Mouse (Mus musculus): ENCODE measurements at regions not wholly inside any gene's neighbourhood (a gene's known extent, or its start where the extent isn't known, plus 50 kb on each side); places are given as distances from the start of the nearest gene placed in this dataset.
A peak's percentile ranks its signal among the peaks of the same experiment; 100 is the strongest.

DNA sequence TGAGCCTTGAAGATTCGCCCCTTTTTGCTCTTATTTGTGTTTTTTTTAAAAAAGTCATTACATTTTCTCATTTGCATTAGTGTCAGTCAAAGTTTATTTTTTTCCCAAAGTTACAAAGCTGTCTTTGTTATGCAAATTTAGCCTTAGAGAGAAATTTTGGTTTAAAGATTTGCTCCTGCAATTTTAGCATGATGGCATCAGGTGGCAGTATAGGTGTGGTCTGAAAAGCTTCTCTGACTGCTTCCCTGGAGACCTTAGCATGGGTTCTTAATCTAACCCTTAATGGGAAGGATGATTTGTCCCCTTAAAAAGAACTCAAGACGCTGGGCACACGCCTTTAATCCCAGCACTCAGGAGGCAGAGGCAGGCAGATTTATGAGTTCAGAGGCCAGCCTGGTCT, 451.2 kb downstream of the Slc4a3 start:
- DNase-seq (ENCODE audit: low spot score) = no peak

DNA sequence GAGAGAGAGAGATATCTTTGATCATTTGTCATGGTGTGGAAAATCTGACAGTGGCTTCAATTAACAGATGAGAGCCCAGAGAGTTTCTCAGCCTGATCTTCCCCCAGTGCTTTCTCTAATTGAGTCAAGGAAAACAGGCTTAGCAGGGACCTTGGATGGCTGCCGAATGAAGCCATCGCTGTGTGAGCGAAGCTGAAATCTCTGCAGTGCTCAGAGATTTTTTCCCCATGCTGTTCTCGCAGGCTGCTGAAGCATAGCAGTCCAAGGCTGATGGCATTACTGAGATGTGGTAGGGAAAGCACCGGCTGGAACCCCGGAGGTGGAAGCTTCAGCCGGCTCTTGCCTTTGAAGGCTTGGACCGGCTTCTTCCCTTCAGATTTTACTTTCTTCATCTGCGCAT, 455.1 kb downstream of the Slc4a3 start:
- DNase-seq (ENCODE audit: low spot score) = no peak

GRCm38 (mm10) chr1:76009601-76010000, 463.5 kb downstream of the Slc4a3 start:
- peak; percentile 29 for DNase-seq (ENCODE audit: low spot score)

DNA sequence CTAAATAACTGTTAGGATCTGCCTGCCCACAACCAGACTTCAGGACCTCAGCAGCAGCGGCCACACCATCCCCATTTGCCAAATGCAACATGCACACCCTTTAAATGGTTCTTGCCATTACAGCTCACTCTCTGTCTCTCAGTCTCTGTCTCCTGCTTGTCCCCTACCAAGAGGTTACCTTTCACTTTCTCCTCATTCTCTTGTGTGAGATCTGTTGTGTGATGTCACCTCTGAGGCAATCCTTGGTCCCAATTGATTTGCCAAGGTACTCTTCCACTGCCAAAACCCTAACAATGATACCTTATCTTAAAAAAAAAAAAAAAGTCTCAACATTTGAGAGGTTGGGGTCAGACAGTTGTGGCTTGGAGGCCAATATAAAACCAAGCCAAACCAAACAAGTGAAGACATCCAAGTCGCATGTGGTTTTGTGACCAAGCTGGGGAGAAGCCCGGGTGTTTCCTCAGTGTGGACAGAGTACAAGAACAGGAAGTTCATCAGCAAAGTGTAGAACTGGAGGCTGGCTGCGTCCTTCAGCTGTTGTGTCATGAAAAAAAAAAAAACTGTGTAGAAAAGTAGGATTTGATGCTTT, 464.2 kb downstream of the Slc4a3 start:
- no peak for DNase-seq (ENCODE audit: low spot score)

DNA sequence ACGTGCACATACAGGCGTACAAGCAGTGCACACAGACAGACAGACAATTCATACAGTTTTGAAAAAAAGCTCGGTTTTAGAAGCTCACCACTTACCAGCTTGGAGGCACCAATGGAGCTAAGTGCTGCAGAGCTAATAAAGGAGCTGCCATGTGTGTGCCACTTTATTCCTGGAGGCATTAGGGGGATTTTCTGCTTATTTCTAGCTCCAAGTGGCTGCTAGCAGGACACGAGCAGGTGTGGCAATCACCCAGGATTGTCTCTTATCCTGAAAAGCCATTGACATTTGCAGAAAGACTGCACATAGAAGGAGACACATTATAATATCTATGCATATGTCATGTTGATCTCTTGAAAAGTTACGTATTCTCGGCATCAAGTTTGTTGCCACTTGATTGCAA, 472.5 kb downstream of the Slc4a3 start:
- no peak for DNase-seq (ENCODE audit: low spot score)

DNA sequence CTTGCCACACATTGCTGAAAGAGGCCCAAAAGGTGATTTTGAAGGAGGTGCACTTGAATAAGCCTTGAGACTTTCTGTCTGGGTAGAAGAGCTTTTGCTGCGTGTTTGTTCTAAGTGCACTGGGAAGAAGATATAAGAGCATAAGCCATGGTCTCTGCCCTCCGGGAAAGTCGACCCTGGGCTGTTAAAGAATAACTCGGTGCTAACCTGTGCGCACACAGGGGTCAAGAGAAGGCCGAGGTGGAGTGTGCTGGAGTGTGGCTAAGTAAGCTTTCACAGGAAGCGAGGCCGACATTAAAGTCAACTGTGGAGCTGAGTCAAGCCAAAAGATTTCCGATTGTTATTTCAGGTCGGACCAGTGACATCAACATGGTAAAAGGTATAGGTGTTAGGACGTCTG, 473.0 kb downstream of the Slc4a3 start:
- peak; percentile 67 for DNase-seq (ENCODE audit: low spot score)

DNA sequence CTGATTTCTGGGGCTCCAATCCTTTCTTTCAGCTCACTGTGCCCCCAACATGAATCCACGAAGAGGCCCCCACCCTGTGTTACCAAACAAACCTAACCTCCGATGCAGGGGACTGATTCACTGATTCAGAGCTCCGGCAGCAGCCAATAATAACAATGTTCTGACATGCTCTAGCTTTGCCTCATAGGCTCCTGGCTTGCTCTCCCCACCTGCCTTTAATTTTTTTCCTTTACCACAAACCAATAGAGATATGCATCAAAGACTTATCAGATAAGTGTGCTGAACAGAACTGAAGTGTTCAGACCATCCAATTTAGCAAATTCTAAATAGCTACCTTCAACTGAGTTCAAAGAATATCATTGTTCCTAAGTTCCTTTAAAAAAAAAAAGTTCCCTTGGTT, 478.6 kb downstream of the Slc4a3 start:
- DNase-seq (ENCODE audit: low spot score) = no peak

- no peak for DNase-seq (ENCODE audit: low spot score)
Observed at GRCm38 (mm10) chr1:76025389-76025788, 479.3 kb downstream of the Slc4a3 start.

GRCm38 (mm10) chr1:76029059-76029458, 483.0 kb downstream of the Slc4a3 start:
- no peak for DNase-seq (ENCODE audit: low spot score)

DNA sequence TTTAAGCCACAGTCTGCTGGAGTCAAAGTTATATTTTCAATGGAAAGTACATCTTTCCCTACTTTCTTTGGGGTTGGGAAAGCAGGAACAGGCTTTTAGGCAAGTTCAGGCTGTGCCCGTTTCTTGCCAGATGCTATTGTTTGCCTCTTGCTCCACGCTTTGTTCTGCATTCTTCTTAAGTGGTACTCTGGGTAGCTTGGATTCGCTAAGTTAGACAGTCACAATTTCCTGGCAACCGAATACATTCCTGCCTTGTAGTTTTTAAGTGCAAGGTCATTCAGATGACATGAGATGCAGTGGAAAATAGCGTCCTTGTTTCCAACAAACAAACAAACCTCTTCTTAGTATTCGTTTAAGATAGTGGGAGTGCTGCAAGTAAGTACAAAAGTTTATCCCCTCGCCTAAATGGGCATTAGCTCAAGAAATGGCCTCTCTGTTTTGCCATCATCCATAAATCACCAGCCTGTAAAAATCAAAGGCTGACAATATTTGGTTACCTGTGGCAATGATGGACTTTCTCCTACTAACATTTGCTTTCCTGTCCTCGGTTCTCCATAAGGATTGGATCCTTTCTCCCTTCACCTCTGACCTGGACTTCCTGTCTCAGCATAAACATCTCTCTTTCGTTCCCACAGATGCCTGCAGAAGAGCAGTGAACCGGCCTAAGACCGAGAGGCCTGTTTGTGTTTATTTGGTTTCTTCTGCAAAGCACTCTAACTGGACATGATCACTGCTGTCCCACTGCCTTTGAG, 485.3 kb downstream of the Slc4a3 start:
- DNase-seq (ENCODE audit: low spot score) = no peak

DNA sequence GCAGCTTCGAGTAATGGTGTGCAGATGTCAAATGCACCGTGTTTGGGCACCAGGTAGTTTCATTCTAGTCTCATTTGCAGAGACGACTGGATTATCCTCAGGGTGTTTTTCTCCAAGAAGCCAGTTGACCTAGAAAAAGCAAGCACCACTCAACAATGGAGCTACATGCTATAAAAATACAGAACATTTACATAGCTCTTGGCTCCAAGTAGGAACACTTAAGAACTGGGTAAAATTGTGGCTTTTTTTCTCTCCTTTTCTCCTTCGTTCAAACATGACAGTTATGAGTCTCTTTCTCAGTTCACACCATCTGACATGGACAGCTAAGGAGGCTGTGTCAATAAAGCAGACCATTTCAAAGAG, 485.8 kb downstream of the Slc4a3 start:
- DNase-seq (ENCODE audit: low spot score) = no peak

DNA sequence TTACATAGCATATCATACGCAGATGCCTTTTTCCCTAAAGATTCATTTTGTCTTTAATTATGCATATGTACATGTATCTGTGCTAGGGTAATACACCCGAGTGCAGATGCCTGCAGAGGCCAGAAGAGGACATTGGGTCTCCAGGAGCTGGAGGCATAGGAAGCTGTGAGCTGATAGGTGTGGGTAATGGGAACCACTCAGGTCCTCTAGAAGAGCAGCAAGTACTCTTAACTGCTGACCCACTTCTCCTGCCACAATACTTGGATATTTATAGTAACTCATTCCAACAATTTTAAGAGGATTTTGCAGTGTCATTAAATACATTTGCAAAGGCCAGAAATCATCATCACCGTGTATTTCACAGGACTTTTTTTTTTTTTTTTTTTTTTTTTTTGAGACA, 486.6 kb downstream of the Slc4a3 start:
- DNase-seq (ENCODE audit: low spot score) = peak; percentile 23

- DNase-seq (ENCODE audit: low spot score) = no peak
Observed at GRCm38 (mm10) chr1:76036316-76036715, 490.2 kb downstream of the Slc4a3 start.

GRCm38 (mm10) chr1:76039029-76039655, 493.1 kb downstream of the Slc4a3 start:
- peak; percentile 82 for DNase-seq (ENCODE audit: low spot score)

DNA sequence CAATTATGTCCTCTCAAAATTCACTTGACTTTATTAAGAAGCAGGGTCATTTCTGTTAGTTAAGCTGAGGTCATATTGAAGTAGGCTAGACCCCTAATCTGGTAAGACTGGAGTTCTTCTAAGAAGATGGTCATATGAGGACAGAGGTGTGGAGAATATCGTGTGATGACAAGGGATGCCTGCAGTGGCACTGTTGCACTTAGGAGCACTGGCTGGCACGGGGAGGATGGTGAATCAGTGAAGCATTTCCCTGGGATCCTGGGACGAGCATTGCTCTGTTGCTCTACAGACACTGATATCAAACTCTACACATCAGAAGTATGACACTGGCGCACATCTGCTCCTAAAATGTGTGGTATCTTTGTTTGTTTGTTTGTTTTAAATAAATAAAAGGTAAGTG, 493.6 kb downstream of the Slc4a3 start:
- DNase-seq (ENCODE audit: low spot score) = no peak

- no peak for DNase-seq (ENCODE audit: low spot score)
Observed at GRCm38 (mm10) chr1:76050264-76050663, 504.2 kb downstream of the Slc4a3 start.

- no peak for DNase-seq (ENCODE audit: low spot score)
Observed at GRCm38 (mm10) chr1:76053378-76054171, 507.5 kb downstream of the Slc4a3 start.

DNA sequence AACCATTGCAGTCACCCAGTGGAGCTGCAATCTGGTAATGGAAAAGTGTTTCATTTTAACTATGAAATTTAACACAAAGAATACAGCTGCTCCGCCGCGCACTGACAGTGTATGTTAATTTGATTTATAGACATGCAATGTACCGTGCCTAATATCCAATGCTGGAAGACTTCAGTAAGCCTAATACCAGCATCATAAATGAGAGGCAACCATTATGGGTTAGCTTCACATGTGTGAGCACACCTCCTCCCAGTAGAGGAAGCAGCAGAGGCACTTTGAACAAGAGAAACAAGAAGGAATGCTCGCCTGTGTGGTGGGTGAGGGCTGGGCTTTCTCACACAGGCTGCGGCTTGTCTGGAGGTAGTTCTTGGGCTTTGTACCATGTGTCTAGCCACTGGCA, 519.7 kb downstream of the Slc4a3 start:
- DNase-seq (ENCODE audit: low spot score) = no peak

- peak; percentile 14 for DNase-seq (ENCODE audit: low spot score)
Observed at GRCm38 (mm10) chr1:76070831-76071321, 524.8 kb downstream of the Slc4a3 start.

DNA sequence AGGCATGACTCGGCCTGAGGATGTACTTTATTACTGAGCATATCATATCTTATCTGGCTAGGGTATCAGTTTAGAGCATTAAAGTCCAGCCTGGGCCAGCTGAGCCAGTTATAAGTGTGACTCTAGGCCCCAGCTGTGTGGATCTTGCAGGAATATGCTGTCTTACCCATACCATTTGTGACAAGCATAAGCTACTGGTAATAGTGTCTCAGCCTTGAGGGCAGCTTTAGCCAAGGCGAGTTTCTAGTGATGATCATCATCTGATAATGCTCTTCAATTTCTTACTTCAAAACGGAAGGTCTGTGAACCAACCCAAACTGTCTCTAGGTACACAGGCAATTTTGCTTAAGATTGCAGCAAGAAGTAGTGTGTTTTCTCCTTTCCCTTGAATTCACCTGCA, 529.1 kb downstream of the Slc4a3 start:
- DNase-seq (ENCODE audit: low spot score) = no peak

DNA sequence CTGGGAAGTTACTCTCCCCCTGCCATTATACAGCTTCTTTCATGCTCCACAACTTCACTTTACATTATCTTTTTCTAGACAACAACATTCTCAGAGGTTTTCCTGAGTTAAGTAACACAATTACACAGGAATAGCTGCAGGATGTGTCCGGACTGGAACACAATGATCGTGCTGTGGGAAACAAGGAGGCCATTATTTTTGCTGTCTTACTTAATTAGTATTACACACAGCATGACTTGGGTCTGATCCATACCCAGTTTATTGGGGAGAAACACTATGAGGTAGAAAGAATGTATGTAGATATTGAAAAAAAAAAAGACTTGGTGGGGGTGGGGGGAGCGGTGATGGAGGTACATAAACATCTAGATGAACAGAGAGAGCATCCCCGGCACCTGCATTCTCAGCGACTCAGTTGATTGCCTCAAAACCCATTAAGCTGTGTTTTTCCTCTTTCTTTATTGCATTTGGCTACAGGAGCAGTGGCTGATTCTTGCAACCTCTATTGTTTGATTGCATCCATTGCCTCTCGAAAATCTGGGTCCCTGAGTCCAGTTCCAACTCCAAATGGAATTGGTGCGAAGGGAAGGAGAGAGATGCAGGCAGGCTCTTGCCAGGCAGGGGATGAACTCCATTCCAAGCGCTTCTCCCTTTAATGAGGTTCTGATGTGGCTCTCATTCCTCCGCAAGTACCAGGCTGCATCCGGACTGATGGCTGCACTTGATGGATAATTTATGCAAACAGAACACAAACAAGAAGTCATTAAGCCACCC, 529.8 kb downstream of the Slc4a3 start:
- DNase-seq (ENCODE audit: low spot score) = no peak

DNA sequence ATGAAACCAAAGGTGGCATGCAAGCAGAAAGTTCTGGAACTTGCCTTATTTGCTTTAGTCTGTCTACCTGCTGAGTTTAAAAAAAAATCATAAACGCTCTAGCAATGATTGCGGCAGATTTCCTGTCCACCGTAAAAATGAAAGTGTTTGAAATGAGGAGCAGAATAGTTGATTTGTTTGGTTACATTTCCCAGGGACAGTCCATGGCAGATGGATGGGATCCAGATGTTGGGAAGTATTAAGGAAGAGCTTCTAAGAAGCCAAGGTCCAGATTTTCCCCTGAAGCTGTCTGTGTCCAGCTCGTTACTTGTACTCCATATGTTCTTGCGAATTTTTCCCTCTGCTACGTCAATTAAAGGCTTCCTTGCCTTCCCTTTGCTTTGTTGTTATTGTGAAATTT, 534.2 kb downstream of the Slc4a3 start:
- no peak for DNase-seq (ENCODE audit: low spot score)
